ENCODE assay signal across 13 mouse cellular contexts in the genomic region with DNA sequence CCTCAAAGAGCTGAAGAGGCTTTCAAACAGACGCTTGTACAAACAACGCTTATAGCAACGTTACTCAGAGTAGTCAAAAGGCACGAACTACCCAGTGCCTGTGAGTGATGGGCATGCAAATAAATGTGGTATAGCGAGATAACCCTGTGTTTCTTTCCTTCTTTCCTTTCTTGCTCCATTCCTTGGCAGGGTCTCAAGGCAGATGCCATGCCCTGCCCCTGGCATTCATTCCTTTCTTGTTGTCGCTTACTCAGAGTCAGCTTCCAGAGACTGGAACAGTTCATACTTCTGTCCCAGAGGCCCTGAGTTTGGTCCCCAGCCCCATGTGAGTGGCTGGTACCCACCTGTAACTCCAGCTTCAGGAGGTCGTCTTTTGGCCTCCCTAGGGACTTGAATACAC. TPM values are rescaled to one million over a fixed set of nuclear protein-coding genes. Genes with fewer than 3 reads are reported as not detected.
A peak's percentile ranks its signal among the peaks of the same experiment; 100 is the strongest.
DNase-seq lines count a peak whose midpoint lies in the region; ATAC-seq and TF ChIP-seq lines count a peak whose summit lies in the region.
"Had no signal": no experiment of that assay in that cellular context is flagged by ENCODE, and none has a peak within 500 bp of the region (broad histone marks: within the 10 kb centered on the region; RNA-seq: fewer than 3 reads in every experiment).

No protein-coding gene starts in this region.

- no peak overlapping the region for H3K9ac ChIP-seq in hindbrain, embryonic 11.5 days (ENCODE audit: low read depth, low read length)
- no peak overlapping the region for H3K9ac ChIP-seq in lung, embryonic 15.5 days
- H3K9ac ChIP-seq in stomach, postnatal 0 days (ENCODE audit: low read length) = no peak overlapping the region

- 84% methylated on average over 7 of the region's 7 CpGs for WGBS in hindbrain, embryonic 10.5 days
- WGBS in hindbrain, embryonic 11.5 days = 85% methylated on average over 7 of the region's 7 CpGs
- WGBS in lung, embryonic 15.5 days = 40% methylated on average over 7 of the region's 7 CpGs
- 47% methylated on average over 7 of the region's 7 CpGs for WGBS in stomach, postnatal 0 days
- 82% methylated on average over 7 of the region's 7 CpGs for WGBS in midbrain, embryonic 10.5 days

- no peak for DNase-seq in hindbrain, embryonic 10.5 days (ENCODE audit: low spot score)
- DNase-seq in hindbrain, embryonic 11.5 days (ENCODE audit: low spot score) = no peak
- no peak for DNase-seq in lung, postnatal 10 days
- no peak for DNase-seq in stomach, postnatal 0 days (ENCODE audit: low spot score)
- DNase-seq in adrenal gland, adult (ENCODE audit: inconsistent age in 2 of 2, low spot score in 1 of 2) = no peak
- no peak for DNase-seq in midbrain, embryonic 10.5 days (ENCODE audit: low spot score)
- DNase-seq: adrenal gland, postnatal 25 days; gastrocnemius, postnatal 25 days; heart, postnatal 36 days; kidney, adult 18-20 months had no signal

- H3K27ac ChIP-seq in hindbrain, embryonic 10.5 days = peak overlapping the region; percentile 53
- no peak overlapping the region for H3K27ac ChIP-seq in hindbrain, embryonic 11.5 days (ENCODE audit: low read depth, low read length)
- peak overlapping the region; percentile 54 for H3K27ac ChIP-seq in lung, embryonic 15.5 days
- peak overlapping the region; percentile 50; the same call in 1 of the 2 replicates for H3K27ac ChIP-seq in embryonic fibroblast, embryonic 13.5 days (ENCODE audit: insufficient read depth, low read length)
- peak overlapping the region; percentile 81 for H3K27ac ChIP-seq in stomach, postnatal 0 days (replicated peaks)
- H3K27ac ChIP-seq in midbrain, embryonic 10.5 days (replicated peaks) = no peak overlapping the region

- H3K9me3 ChIP-seq in hindbrain, embryonic 10.5 days = no peaks in the 10 kb centered on the region
- H3K9me3 ChIP-seq in hindbrain, embryonic 11.5 days (ENCODE audit: control insufficient read depth, low read length) = no peaks in the 10 kb centered on the region
- no peaks in the 10 kb centered on the region for H3K9me3 ChIP-seq in lung, embryonic 15.5 days
- no peaks in the 10 kb centered on the region for H3K9me3 ChIP-seq in stomach, postnatal 0 days (ENCODE audit: control insufficient read depth, low read length)
- no peaks in the 10 kb centered on the region for H3K9me3 ChIP-seq in midbrain, embryonic 10.5 days (replicated peaks)

- H3K27me3 ChIP-seq in hindbrain, embryonic 10.5 days (ENCODE audit: insufficient read depth, poor library complexity, severe bottlenecking) = no peaks in the 10 kb centered on the region
- H3K27me3 ChIP-seq in hindbrain, embryonic 11.5 days (ENCODE audit: control insufficient read depth, insufficient read depth, low read length) = no peaks in the 10 kb centered on the region
- no peaks in the 10 kb centered on the region for H3K27me3 ChIP-seq in lung, embryonic 15.5 days
- no peaks in the 10 kb centered on the region for H3K27me3 ChIP-seq in stomach, postnatal 0 days (ENCODE audit: control insufficient read depth, insufficient read depth, low read length)
- no peaks in the 10 kb centered on the region for H3K27me3 ChIP-seq in midbrain, embryonic 10.5 days (ENCODE audit: low read depth, poor library complexity, severe bottlenecking)

- no peaks in the 10 kb centered on the region for H3K36me3 ChIP-seq in hindbrain, embryonic 10.5 days
- H3K36me3 ChIP-seq in hindbrain, embryonic 11.5 days (ENCODE audit: control insufficient read depth, insufficient read depth, low read length) = no peaks in the 10 kb centered on the region
- no peaks in the 10 kb centered on the region for H3K36me3 ChIP-seq in lung, embryonic 15.5 days
- H3K36me3 ChIP-seq in stomach, postnatal 0 days (ENCODE audit: control insufficient read depth, insufficient read depth, low read length) = no peaks in the 10 kb centered on the region
- no peaks in the 10 kb centered on the region for H3K36me3 ChIP-seq in midbrain, embryonic 10.5 days

- no peak for TF ChIP-seq EP300 in stomach, postnatal 0 days (optimal IDR thresholded peaks at IDR 0.05)

- no peak overlapping the region for H3K4me3 ChIP-seq in hindbrain, embryonic 10.5 days
- H3K4me3 ChIP-seq in hindbrain, embryonic 11.5 days (ENCODE audit: low read depth, low read length) = no peak overlapping the region
- no peak overlapping the region for H3K4me3 ChIP-seq in lung, embryonic 15.5 days
- H3K4me3 ChIP-seq in embryonic fibroblast, embryonic 13.5 days (ENCODE audit: insufficient read depth, low read length) = no peak overlapping the region
- H3K4me3 ChIP-seq in stomach, postnatal 0 days (ENCODE audit: low read depth, low read length) = no peak overlapping the region
- H3K4me3 ChIP-seq in midbrain, embryonic 10.5 days = no peak overlapping the region

- no peak overlapping the region for H3K4me2 ChIP-seq in hindbrain, embryonic 11.5 days (replicated peaks; ENCODE audit: low read depth, low read length)
- H3K4me2 ChIP-seq in lung, embryonic 15.5 days = no peak overlapping the region
- H3K4me2 ChIP-seq in stomach, postnatal 0 days (replicated peaks; ENCODE audit: low read depth) = no peak overlapping the region
- H3K4me2 ChIP-seq: heart, embryonic 11.5 days had no signal

- TF ChIP-seq POLR2A in embryonic fibroblast, embryonic 13.5 days (IDR thresholded peaks at IDR 0.05; ENCODE audit: low read depth, low read length) = no peak

- TF ChIP-seq CTCF in embryonic fibroblast, embryonic 13.5 days (IDR thresholded peaks at IDR 0.05; ENCODE audit: borderline replicate concordance, insufficient read depth, low read length) = no peak
- no peak for TF ChIP-seq CTCF in stomach, postnatal 0 days (IDR thresholded peaks at IDR 0.05; ENCODE audit: low read depth)

- H3K4me1 ChIP-seq in hindbrain, embryonic 10.5 days (replicated peaks) = peaks cover 58% of the 10 kb centered on the region
- H3K4me1 ChIP-seq in hindbrain, embryonic 11.5 days (replicated peaks; ENCODE audit: control insufficient read depth, insufficient read depth, low read length) = peaks cover 7% of the 10 kb centered on the region
- peaks cover 51% of the 10 kb centered on the region for H3K4me1 ChIP-seq in lung, embryonic 15.5 days
- peaks cover 20% of the 10 kb centered on the region for H3K4me1 ChIP-seq in embryonic fibroblast, embryonic 13.5 days (ENCODE audit: control insufficient read depth, insufficient read depth, low read length)
- H3K4me1 ChIP-seq in stomach, postnatal 0 days (replicated peaks; ENCODE audit: control insufficient read depth, insufficient read depth) = peaks cover 14% of the 10 kb centered on the region
- H3K4me1 ChIP-seq in midbrain, embryonic 10.5 days = peaks cover 59% of the 10 kb centered on the region

- ATAC-seq in hindbrain, embryonic 11.5 days (ENCODE audit: low FRiP score) = no peak
- ATAC-seq in lung, embryonic 15.5 days (ENCODE audit: borderline replicate concordance, extremely low read depth, low FRiP score, low TSS enrichment) = no peak
- ATAC-seq in stomach, postnatal 0 days (ENCODE audit: low FRiP score, low TSS enrichment) = peak; percentile 36; the same call in 1 of the 2 replicates

RNA-seq across cellular contexts. Expression of gene Abhd2, which starts 44.6 kb away (rescaled TPM):
- polyA plus RNA-seq in hindbrain, embryonic 10.5 days (2016; fragmentation: Nextera tagmentation; extraction: Ambion mirVana) = 8.0 and 10.1 TPM in 2 replicates
- polyA plus RNA-seq in hindbrain, embryonic 11.5 days (2014; fragmentation: Nextera tagmentation; extraction: Ambion mirVana) = 12.1 and 12.2 TPM in 2 replicates
- polyA plus RNA-seq in lung, embryonic 15.5 days (2015; fragmentation: Nextera tagmentation; extraction: Ambion mirVana) = 16.5 and 17.1 TPM in 2 replicates
- 80.4 and 80.5 TPM in 2 replicates for polyA plus RNA-seq in embryonic fibroblast, embryonic 13.5 days (2011; ENCODE audit: insufficient read length, low read depth, missing spikeins)
- polyA plus RNA-seq in stomach, postnatal 0 days (2015; fragmentation: Nextera tagmentation; extraction: Ambion mirVana) = 24.6 and 27.5 TPM in 2 replicates
- 6.8 and 8.7 TPM in 2 replicates for polyA plus RNA-seq in midbrain, embryonic 10.5 days (2016; fragmentation: Nextera tagmentation; extraction: Ambion mirVana)

Comparison
In these comparisons a context has a peak if more than half of its experiments do, and no peak if none do; other contexts are left out.
1. H3K27ac ChIP-seq: peak in hindbrain, embryonic 10.5 days (single experiment), lung, embryonic 15.5 days (single experiment), embryonic fibroblast, embryonic 13.5 days (single experiment) and stomach, postnatal 0 days (single experiment); none in hindbrain, embryonic 11.5 days (single experiment) and midbrain, embryonic 10.5 days (single experiment).